Mouse (Mus musculus) adrenal gland, postnatal 25 days (tissue): ENCODE data around the gene Rcn3. TPM values are rescaled to one million over a fixed set of nuclear protein-coding genes. Genes with fewer than 3 reads are reported as not detected.
A peak's percentile ranks its signal among the peaks of the same experiment; 100 is the strongest.

Experiments
- DNase-seq: peaks from one replicate; pipeline ENCODE4 v3.0.0; 2021; ENCODE audit warnings: mixed read lengths
- total RNA-seq: library from RNA; stranded (reverse); gene quantifications from 2 replicates; pipeline ENCODE4 v1.2.3, GENCODE M21; 2021

Gene Rcn3
- total RNA-seq, 1 experiment from 2014 or later, result 27.7 TPM

- no peak for DNase-seq
Observed at GRCm38 (mm10) chr7:45072230-45072629, 19.8 kb downstream of the Rcn3 start.

DNA sequence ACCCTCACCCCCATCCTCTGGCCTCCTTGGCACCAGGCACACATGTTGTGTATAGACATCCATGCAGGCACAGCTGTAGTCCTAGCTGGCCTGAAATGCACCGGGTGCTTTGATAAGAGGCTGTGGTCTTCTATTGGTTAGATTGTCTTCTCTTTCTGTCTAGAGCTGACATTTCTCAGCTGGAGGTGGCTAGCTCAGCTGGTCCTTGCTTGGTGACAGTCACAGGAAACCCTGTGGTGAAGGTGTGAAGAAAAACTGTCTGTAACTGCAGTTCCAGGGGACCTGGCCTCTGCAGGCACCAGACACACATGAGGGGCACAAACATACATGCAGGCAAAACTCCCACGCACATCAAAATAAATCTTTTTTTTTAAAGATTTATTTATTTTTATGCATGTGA, 22.4 kb downstream of the Rcn3 start:
- DNase-seq, result no peak

DNA sequence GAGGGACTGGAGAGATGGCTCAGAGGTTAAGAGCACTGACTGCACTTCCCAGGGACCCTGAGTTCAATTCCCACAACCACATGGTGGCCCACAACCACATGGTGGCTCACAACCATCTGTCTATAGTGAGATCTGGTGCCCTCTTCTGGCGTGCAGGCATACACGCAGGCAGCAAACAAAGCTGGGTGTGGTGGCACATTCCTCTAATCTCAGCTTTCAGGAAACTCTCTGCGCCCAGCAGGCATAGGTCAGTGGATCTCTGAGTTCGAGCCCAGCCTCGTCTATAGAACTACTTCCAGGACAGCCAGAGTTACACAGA, 24.1 kb downstream of the Rcn3 start:
- peak; percentile 57 for DNase-seq

DNA sequence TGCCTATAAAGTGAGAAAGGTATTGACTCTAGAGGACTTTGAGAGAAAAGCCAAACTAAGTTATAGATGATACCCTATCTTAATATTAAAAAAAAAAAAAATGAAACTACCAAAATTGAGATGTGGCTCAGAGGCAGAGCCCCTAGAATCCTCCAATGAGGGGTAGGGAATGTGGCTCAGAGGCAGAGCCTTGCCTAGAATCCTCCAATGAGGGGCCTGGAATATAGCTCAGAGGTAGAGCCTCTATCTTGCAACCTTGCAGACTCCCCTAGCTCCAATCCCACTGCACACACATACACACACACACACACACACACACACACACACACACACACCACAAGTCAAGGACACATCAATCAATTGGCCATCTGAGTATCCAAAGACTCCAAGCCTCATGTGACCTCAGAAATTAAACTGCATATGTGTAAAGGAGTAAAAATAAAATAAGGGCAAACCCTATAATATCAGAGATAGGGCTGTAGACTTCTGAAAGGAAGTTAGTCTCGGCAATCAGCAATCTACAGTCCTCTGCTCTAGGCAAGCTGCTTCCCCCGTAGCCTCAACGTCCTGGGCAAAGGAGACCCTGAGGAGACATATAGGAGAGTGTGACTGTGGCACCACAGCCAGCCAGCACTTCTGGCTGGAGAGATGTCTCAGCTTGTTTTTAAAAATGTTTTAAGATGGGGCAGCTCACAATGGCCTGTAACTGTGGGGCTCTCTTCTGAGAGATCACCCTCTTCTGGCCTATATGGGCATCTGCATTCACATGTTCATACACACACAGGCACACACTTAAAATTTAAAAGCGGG, 24.6 kb downstream of the Rcn3 start:
- no peak for DNase-seq

DNA sequence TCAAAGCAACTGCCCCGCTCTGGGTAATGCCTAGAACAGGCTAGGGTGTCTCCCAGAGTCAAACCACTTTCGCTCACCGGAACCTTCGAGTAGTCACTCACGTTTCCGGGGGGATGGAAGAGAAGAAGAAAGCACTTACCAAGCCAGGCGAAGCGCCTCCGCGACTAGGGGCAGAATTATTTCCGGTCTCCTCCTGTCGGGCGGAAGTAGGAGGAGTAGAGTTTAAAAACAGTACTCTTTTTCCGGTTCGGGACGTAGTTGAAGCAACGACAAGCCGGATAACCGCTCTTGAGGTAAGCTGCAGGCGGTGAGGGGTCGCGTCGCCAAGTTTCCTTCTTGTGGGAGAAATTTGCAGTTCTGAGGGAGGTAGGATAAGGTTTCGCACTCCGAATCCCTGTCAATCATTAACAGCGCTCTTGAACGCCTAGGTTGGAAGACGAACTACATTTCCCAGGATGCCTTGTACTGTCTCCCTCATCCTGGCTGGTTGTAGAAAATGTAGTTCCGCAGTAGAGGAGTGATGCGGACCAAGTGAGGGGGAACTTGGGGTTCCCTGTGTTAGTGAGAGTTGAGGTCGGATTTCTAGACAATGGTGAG, 29.7 kb downstream of the Rcn3 start, which contains the start of the genes Nosip and Prrg2:
Nosip (plus strand) TSS at position 191 of the 597 bp plus-strand sequence.
Prrg2 (minus strand) TSS at position 439 of the 597 bp plus-strand sequence.
- peak; percentile 88 for DNase-seq

GRCm38 (mm10) chr7:45061532-45062075, 30.4 kb downstream of the Rcn3 start:
- peak; percentile 21 for DNase-seq

DNA sequence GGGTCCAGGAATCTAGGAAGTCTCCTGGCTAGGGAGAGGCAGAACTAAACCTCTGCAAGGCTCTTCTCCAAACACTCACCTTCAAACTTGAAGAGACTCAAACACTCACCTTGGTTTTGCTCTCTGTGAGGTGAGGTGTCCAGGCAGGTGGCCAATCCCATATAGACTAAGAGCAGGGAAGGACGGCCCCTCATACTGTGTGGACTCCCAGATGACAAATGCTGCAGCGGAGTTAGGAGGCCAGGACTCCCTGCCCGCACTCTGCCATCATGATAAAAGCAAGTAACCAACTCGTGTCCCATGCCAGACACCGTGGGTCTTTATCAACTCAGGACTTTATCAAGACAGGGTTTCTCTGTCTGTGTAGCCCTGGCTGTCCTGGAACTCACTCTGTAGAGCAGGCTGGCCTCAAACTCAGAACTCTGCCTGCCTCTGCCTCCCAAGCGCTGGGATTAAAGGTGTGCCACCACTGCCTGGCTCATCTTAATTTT, 31.3 kb downstream of the Rcn3 start:
- no peak for DNase-seq

DNA sequence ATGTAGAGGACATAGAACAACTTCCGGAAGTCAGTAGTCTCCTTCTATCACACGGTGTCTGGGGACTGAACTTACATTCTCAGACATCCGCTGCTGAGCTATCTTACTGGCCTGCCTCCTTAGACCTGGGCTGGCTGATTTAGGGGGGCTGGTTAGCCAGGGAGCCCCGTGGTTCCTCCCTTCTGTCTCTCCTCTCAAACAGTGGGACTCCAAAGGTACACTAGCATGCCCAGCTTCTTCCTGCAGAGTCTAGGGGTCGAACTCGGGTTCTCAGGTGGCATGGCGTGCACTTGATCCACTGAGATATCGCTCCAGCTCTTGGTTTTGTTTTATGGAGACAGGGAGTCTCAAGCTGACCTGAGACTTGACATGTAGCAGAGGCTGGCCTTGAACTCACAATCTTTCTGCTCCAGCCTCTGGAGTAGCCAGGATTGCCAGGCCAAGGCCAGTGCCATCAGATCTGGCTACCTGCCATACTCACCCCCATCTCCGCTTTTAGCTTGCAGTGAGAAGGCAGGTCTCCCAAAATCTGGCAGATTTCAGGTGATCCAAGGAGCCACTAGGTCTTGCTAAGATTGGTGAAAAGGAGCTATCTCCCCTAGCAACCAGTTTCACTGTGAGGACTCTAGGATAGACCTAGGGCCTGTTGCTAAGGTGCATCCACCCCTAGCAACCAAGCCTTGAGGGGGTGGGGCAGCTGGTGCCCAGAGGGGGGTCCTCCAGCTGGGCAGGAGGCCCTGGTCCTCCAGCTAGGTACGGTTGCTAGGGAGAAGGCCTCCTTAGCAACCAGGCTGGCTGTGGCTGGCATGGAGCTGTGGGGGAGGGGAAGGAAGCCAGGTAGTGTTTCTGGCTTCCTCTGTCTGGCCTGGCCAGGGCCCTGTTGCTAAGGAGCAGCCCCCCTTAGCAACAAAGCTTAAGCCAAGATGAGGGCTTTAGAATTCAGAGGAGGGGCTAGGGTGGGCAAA, 33.1 kb downstream of the Rcn3 start:
- no peak for DNase-seq

DNA sequence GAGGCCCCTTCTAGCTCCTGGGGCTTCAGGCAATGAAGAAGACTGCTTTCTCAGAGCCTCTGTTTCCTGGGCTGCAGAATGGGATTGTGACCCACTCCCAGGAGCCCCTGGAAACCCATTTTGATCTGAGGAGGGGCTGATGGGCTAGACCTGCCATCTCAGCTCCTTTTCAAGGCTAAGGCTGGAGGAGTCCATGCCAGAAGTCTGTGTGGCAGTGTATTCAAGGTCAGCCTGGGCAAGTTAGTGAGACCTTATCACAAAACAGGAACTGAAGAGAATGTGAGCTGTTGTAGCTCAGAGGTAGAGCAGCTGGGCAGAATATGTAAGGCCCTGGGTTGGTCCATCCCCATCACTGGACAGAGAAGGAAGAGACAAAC, 35.1 kb downstream of the Rcn3 start:
- no peak for DNase-seq

GRCm38 (mm10) chr7:45056329-45056971, 35.6 kb downstream of the Rcn3 start:
- no peak for DNase-seq

DNA sequence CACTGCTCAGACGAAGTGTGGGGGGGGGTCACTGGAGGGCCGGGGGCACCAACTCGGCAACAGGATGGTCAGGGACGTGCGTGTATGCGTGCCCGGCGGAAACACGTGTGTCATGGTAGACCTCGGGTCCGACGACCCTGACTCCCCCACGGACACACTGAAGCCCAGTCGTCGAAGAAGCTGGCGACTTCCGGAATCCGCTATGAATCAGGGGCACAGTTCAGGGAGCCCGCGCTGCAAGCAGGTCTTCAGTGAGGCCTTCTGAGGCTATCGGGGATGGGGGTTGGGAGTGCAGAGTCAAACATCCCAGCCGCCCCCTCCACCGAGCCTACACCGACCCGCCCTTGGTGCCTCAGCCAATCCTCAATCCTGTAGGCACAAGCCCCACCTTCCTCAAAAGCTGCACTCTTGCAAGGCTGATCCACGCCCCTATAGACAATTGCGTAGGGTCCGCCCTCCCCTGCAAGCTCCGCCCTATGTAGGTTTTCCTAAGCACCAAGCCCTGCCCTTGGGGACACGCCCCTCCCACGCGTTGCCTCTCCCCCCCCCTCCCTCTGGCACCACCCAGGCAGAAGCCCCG, 38.0 kb downstream of the Rcn3 start:
- DNase-seq, result peak; percentile 90

DNA sequence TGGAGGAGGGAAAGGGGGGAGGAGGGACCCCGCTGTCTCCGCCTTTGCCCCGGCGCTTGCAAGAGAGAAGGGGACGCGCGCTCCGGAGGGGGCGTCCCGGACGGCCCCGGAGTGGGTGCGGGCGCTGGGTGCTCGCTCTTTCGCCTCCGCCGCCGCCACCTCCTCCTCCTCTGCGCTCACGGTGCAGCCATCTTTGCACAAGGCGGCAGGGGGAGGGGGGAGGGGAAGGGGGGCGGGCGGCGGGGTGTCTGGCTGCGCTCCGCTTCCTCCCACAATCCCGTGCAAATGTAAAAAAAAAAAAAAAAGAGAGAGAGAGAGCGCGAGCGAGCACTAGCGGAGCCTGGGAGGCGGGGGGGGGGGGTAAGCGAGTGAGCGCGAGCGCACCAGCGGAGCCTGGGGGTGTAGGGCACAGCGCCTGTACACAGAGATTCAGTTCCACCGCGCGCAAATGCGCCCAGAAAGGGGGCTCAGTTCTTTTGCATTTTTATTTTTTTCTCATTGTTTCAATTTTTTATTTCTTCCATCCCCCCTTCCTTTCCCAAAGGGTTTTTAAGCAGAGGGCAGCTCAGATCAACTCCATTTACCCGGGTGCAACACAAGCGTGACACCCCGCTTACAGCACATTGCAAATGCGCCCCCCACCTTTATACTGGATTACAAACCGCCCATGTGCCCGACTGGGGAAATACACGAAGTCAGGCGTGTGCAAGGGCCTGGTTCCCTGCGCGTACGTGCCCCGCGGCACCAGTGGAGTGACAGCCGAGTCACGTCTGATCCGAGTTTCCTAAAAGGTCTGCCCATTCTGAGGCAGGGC, 38.7 kb downstream of the Rcn3 start:
- DNase-seq, result peak; percentile 79

DNA sequence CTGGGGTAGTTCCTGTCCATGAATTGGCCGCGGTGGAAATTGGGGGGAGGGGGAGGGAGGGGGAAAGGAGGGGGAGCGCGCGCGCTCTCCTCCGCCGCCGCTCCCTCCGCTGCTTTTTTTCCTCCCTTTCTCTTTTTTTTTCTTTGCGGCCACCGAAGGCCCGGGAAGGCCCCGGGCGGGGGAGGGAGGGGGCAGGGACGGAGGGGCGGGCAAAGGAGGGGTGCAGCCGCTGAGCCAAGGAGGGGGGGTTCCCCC, 39.2 kb downstream of the Rcn3 start, which contains the start of gene Prr12:
Prr12 (minus strand) TSS at position 20 of the 255 bp plus-strand sequence.
- no peak for DNase-seq

- DNase-seq, result no peak
Observed at GRCm38 (mm10) chr7:45052181-45052861, 39.7 kb downstream of the Rcn3 start.

DNA sequence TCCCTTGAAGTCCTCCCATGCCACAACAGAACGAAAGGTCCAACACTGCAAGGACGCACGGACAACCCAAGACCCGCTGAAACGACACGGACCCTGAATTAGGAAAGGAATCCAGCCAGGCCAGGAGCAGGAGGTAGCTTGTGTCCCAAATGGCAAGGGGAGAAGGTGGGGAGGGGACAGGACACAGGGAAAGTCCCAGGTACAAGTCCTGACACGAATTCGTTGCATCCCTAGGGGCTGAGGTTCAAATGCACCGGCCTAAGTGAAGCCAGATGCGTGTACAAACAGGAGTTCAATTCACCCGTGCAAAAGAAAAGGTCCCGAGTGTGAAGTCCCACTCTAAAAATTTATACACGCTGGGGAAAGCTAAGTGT, 40.4 kb downstream of the Rcn3 start:
- DNase-seq, result no peak

DNA sequence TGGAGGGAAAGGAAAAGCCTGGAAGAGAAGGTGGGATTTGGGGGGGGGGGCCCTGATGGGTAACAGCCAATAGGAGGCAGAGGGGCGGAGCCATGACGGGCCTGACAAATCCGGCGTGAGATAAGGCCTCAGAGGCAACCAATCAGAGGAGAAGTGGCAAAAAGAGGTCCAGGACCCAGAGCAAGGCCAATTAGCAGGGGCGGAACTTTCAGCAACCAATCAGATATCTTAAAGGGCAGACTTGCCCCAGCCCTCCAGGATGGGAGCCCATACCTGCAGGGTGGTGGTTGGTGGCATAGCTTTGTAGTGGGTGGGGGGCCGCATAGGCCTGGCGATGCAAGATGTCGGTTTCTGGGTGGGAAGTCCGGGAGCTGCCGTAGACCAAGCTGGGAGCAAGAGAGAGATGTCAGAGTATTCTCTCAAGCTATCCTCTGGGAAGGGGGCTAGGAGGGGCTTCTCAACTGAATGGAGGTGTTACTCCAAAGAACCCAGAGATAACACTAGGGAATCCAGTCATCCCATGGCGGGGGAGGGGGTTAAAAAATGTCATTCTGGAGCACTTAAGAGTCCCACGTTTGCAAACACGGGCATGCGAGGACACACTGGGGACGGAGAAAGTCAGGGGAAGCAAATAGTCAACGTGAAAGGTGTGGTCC, 40.9 kb downstream of the Rcn3 start:
- DNase-seq, result peak; percentile 75

DNA sequence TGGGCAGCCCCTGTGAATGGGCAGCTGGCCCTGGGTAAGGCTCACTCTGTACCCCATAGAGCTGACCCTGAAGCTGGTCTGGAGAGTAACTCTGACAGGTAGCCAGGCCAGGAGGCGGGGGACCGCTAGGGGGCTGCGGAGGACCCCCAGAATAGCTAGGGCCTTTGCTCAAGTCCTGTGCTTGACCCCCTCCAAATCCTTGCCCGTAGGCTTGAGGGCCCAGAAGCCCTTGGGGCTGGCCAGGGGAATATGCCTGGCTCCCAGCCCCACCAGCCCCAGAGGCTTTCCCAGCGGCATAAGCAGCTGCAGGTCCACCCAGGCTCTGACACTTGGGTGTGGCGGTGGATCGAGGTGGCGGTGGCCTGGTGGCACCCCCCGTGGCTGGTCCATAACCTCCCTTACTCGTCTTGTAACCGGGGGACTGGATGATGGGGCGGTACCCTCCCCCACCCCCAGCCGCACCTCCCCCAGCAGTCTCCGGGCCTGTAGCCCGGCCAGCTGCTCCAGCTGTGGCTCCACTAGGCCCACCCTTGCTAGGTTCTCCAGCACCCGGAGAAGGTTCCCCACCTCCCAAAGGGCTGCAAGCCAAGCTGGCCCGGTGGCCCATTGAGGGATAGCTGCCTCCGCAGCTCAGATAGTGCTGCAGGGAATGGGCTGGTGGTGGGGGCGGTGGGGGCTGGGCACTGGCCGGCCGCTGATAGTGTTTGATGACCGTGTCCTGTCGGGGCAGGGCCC, 42.9 kb downstream of the Rcn3 start:
- no peak for DNase-seq

DNA sequence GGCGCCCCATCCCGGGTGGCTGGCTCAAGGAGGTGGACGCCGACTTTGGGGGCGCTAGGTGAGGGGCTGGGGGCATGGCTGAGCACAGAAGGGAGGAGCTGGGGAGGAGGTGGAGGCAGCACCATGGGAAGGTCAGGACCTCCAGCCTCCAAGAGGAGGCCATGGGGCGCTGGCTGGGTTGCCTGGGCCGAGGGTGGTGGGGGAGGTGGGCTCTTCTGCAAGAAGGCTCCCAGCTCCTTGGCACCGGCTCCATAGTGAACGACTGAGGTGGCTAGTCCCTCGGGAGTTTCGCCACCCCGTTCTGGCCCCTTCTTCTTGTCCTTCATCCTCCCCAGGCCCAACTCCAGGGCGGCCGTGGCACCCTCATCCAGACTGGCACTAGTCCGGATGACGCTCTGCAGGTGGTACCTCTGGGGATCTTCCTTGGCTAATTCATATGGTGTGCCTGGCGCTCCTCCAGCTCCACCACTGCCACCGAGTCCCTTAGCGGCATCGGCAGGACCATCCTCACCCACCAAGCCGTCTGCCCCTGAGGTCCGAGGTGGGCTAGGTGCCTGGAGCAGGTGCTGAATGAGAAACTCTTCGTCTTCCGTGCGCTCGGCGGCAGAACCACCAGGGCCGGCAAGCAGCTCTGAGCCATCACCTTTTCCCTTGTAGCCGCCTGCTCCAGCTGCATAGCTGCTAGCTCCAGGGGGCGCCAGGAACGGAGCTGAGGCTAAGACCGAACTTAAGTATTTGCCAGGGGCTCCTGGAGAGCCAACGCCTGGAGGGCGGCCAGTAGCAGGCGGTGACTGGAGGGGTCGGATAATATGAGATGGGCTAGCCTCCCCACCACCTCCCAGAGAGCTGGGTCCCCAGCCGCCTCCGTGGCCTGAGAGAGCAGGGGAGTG, 43.8 kb downstream of the Rcn3 start:
- no peak for DNase-seq
